Mouse (Mus musculus): ENCODE measurements around the gene Tubg1. TPM values are rescaled to one million over a fixed set of nuclear protein-coding genes. Genes with fewer than 3 reads are reported as not detected.

The Tubg1 gene
- polyA plus RNA-seq, 1 experiment from 2014 or later: 135 TPM

- no peak overlapping the region for H3K27ac ChIP-seq (replicated peaks)
- peak overlapping the region; percentile 52 for H3K4me3 ChIP-seq
These were observed 53.4 kb downstream of the Tubg1 start for GRCm38 (mm10) chr11:101173112-101173511.

GRCm38 (mm10) chr11:101173631-101174388 lies 54.1 kb downstream of the Tubg1 start:
- Histone ChIP-seq H3K27me3 (ENCODE audit: low read depth, poor library complexity, severe bottlenecking) (peaks cover 91% of the 10 kb centered on the region), H3K9me3 (replicated peaks) (no peaks in the 10 kb centered on the region), H3K36me3 (no peaks in the 10 kb centered on the region), H3K4me3 (peak overlapping the region; percentile 52), H3K27ac (replicated peaks) (peak overlapping the region; percentile 76), H3K4me1 (peaks cover 92% of the 10 kb centered on the region)
- peak; percentile 89 for DNase-seq (ENCODE audit: low spot score)
- 1% methylated on average over 61 of the region's 61 CpGs for WGBS

More at GRCm38 (mm10) chr11:101173112-101173511, 53.4 kb downstream of the Tubg1 start:
- Histone ChIP-seq H3K27me3 (ENCODE audit: low read depth, poor library complexity, severe bottlenecking) (peaks cover 91% of the 10 kb centered on the region), H3K9me3 (replicated peaks) (no peaks in the 10 kb centered on the region), H3K36me3 (no peaks in the 10 kb centered on the region), H3K4me1 (peaks cover 89% of the 10 kb centered on the region)
- no peak for DNase-seq (ENCODE audit: low spot score)
- 5% methylated on average over 11 of the region's 11 CpGs for WGBS

GRCm38 (mm10) chr11:101174389-101174745 lies 54.6 kb downstream of the Tubg1 start:
- H3K36me3 ChIP-seq: no peaks in the 10 kb centered on the region
- peaks cover 91% of the 10 kb centered on the region for H3K27me3 ChIP-seq (ENCODE audit: low read depth, poor library complexity, severe bottlenecking)
- 31% methylated on average over 9 of the region's 9 CpGs for WGBS
- peaks cover 88% of the 10 kb centered on the region for H3K4me1 ChIP-seq
- H3K9me3 ChIP-seq (replicated peaks): no peaks in the 10 kb centered on the region
- peak overlapping the region; percentile 52 for H3K4me3 ChIP-seq
- no peak for DNase-seq (ENCODE audit: low spot score)
- H3K27ac ChIP-seq (replicated peaks): peak overlapping the region; percentile 76

- DNase-seq (ENCODE audit: low spot score): no peak
- H3K27ac ChIP-seq (replicated peaks): peak within 1 kb of the TSS; percentile 76
- H3K9me3 ChIP-seq (replicated peaks): no peaks in the 10 kb centered on the region
- WGBS: 23% methylated on average over 14 of the region's 14 CpGs
- peaks cover 89% of the 10 kb centered on the region for H3K27me3 ChIP-seq (ENCODE audit: low read depth, poor library complexity, severe bottlenecking)
- peaks cover 81% of the 10 kb centered on the region for H3K4me1 ChIP-seq
- peak within 1 kb of the TSS; percentile 52 for H3K4me3 ChIP-seq
- H3K36me3 ChIP-seq: no peaks in the 10 kb centered on the region
These were observed 55.3 kb downstream of the Tubg1 start, which contains the start of gene Ccr10 for GRCm38 (mm10) chr11:101174851-101175628. TSS of gene Ccr10 (minus strand) at chr11:101175443.

GRCm38 (mm10) chr11:101175636-101176116 lies 55.9 kb downstream of the Tubg1 start:
- Histone ChIP-seq H3K27ac (replicated peaks) (no peak overlapping the region; the same call in 1 of the 2 replicates), H3K4me3 (peak overlapping the region; percentile 48), H3K36me3 (no peaks in the 10 kb centered on the region), H3K9me3 (replicated peaks) (no peaks in the 10 kb centered on the region), H3K27me3 (ENCODE audit: low read depth, poor library complexity, severe bottlenecking) (peaks cover 89% of the 10 kb centered on the region), H3K4me1 (peaks cover 80% of the 10 kb centered on the region)
- 10% methylated on average over 11 of the region's 11 CpGs for WGBS
- DNase-seq (ENCODE audit: low spot score): no peak

Small RNA genes lying within 50 kb of the gene (microRNA-seq; reads per million reads assigned to microRNA genes)
- gene Gm27626: not detected

Other genes with a start within 250 kb of the Tubg1 start
- 16.9 and 20.4 TPM in 2 replicates for gene Stat3, start 180.4 kb upstream of the Tubg1 start, polyA plus RNA-seq (2016; fragmentation: Nextera tagmentation; extraction: Ambion mirVana)
- 16.7 and 21.8 TPM in 2 replicates for gene Cavin1, start 149.1 kb upstream of the Tubg1 start, polyA plus RNA-seq (2016; fragmentation: Nextera tagmentation; extraction: Ambion mirVana)
- gene Atp6v0a1, start 110.5 kb upstream of the Tubg1 start, polyA plus RNA-seq (2016; fragmentation: Nextera tagmentation; extraction: Ambion mirVana): 33.9 and 43.9 TPM in 2 replicates
- 10.0 and 11.6 TPM in 2 replicates for gene Naglu, start 49.9 kb upstream of the Tubg1 start, polyA plus RNA-seq (2016; fragmentation: Nextera tagmentation; extraction: Ambion mirVana)
- gene Hsd17b1, start 41.5 kb upstream of the Tubg1 start, polyA plus RNA-seq (2016; fragmentation: Nextera tagmentation; extraction: Ambion mirVana): 0.12 TPM in 1 of 2 replicates, not detected in the other
- gene Coasy, start 37.4 kb upstream of the Tubg1 start, polyA plus RNA-seq (2016; fragmentation: Nextera tagmentation; extraction: Ambion mirVana): 57.5 TPM in 2 replicates
- gene Mlx, start 32.7 kb upstream of the Tubg1 start, polyA plus RNA-seq (2016; fragmentation: Nextera tagmentation; extraction: Ambion mirVana): 42.7 and 49.1 TPM in 2 replicates
- gene Psmc3ip, start 24.5 kb upstream of the Tubg1 start, polyA plus RNA-seq (2016; fragmentation: Nextera tagmentation; extraction: Ambion mirVana): 74.3 and 77.3 TPM in 2 replicates
- 16.4 and 20.2 TPM in 2 replicates for gene Retreg3, start within 50 bp of the Tubg1 start, polyA plus RNA-seq (2016; fragmentation: Nextera tagmentation; extraction: Ambion mirVana)
- gene Tubg2, start 36.0 kb downstream of the Tubg1 start, polyA plus RNA-seq (2016; fragmentation: Nextera tagmentation; extraction: Ambion mirVana): 2.1 and 3.9 TPM in 2 replicates
- gene Cntnap1, start 50.6 kb downstream of the Tubg1 start, polyA plus RNA-seq (2016; fragmentation: Nextera tagmentation; extraction: Ambion mirVana): 0.28 and 0.43 TPM in 2 replicates
- gene Plekhh3, start 51.4 kb downstream of the Tubg1 start, polyA plus RNA-seq (2016; fragmentation: Nextera tagmentation; extraction: Ambion mirVana): 4.5 and 5.6 TPM in 2 replicates
- gene Ccr10, start 55.5 kb downstream of the Tubg1 start, polyA plus RNA-seq (2016; fragmentation: Nextera tagmentation; extraction: Ambion mirVana): 0.17 and 0.20 TPM in 2 replicates
- gene Ezh1, start 106.5 kb downstream of the Tubg1 start, polyA plus RNA-seq (2016; fragmentation: Nextera tagmentation; extraction: Ambion mirVana): 11.1 and 11.2 TPM in 2 replicates
- 64.7 and 71.5 TPM in 2 replicates for gene Ramp2, start 126.1 kb downstream of the Tubg1 start, polyA plus RNA-seq (2016; fragmentation: Nextera tagmentation; extraction: Ambion mirVana)
- gene Vps25, start 133.8 kb downstream of the Tubg1 start, polyA plus RNA-seq (2016; fragmentation: Nextera tagmentation; extraction: Ambion mirVana): 137 and 143 TPM in 2 replicates
- 5.4 and 8.0 TPM in 2 replicates for gene Wnk4, start 140.6 kb downstream of the Tubg1 start, polyA plus RNA-seq (2016; fragmentation: Nextera tagmentation; extraction: Ambion mirVana)
- gene Cntd1, start 159.1 kb downstream of the Tubg1 start, polyA plus RNA-seq (2016; fragmentation: Nextera tagmentation; extraction: Ambion mirVana): 1.6 and 1.8 TPM in 2 replicates
- gene Coa3, start 159.2 kb downstream of the Tubg1 start, polyA plus RNA-seq (2016; fragmentation: Nextera tagmentation; extraction: Ambion mirVana): 223 and 228 TPM in 2 replicates
- gene Becn1, start 182.3 kb downstream of the Tubg1 start, polyA plus RNA-seq (2016; fragmentation: Nextera tagmentation; extraction: Ambion mirVana): 152 and 162 TPM in 2 replicates
- gene Psme3, start 196.3 kb downstream of the Tubg1 start, polyA plus RNA-seq (2016; fragmentation: Nextera tagmentation; extraction: Ambion mirVana): 181 and 194 TPM in 2 replicates
- 1.6 and 2.5 TPM in 2 replicates for gene Aoc2, start 205.1 kb downstream of the Tubg1 start, polyA plus RNA-seq (2016; fragmentation: Nextera tagmentation; extraction: Ambion mirVana)
- gene Aoc3, start 210.7 kb downstream of the Tubg1 start, polyA plus RNA-seq (2016; fragmentation: Nextera tagmentation; extraction: Ambion mirVana): 0.04 TPM in 1 of 2 replicates, not detected in the other
- gene G6pc, start 247.6 kb downstream of the Tubg1 start, polyA plus RNA-seq (2016; fragmentation: Nextera tagmentation; extraction: Ambion mirVana): not detected in 2 replicates